Mouse (Mus musculus) lung, embryonic 15.5 days (tissue): ENCODE results near the gene Dock9. TPM values are rescaled to one million over a fixed set of nuclear protein-coding genes. Genes with fewer than 3 reads are reported as not detected.
A peak's percentile ranks its signal among the peaks of the same experiment; 100 is the strongest.
"Not testable (repeated sequence)": the region's sequence is repeated elsewhere in the genome, so short reads cannot be mapped to it uniquely, and the experiment has no call there.

ENCODE experiments used
- ATAC-seq: fragments of 200-750 bp; cut with Nextera tagmentation; 2 replicates; pipeline ENCODE4 v1.8.0; 2017; ENCODE audit warnings: moderate number of reproducible peaks, borderline replicate concordance; ENCODE audit not compliant: low FRiP score, low TSS enrichment; ENCODE audit errors: extremely low read depth
- H3K27ac ChIP-seq: fragments of 300-500 bp; sonication (generic); 2 replicates; pipeline ENCODE4 v1.5.1; 2015; ENCODE audit warnings: moderate library complexity, mild to moderate bottlenecking, inconsistent platforms
- H3K27me3 ChIP-seq: fragments of 300-500 bp; sonication (generic); 2 replicates; pipeline ENCODE4 v1.6.1; 2015; ENCODE audit warnings: inconsistent platforms
- H3K36me3 ChIP-seq: fragments of 300-500 bp; sonication (generic); 2 replicates; pipeline ENCODE4 v1.6.1; 2015; ENCODE audit warnings: inconsistent platforms
- H3K4me1 ChIP-seq: fragments of 300-500 bp; sonication (generic); 2 replicates; pipeline ENCODE4 v1.6.1; 2015; ENCODE audit warnings: inconsistent platforms
- H3K4me2 ChIP-seq: fragments of 300-500 bp; sonication (generic); 2 replicates; pipeline ENCODE4 v1.6.1; 2015; ENCODE audit warnings: inconsistent platforms, mild to moderate bottlenecking, moderate library complexity
- H3K4me3 ChIP-seq: fragments of 300-500 bp; sonication (generic); 2 replicates; pipeline ENCODE4 v1.5.1; 2015; ENCODE audit warnings: mild to moderate bottlenecking, inconsistent platforms
- H3K9ac ChIP-seq: fragments of 300-500 bp; sonication (generic); 2 replicates; pipeline ENCODE4 v1.6.1; 2015; ENCODE audit warnings: inconsistent platforms
- H3K9me3 ChIP-seq: fragments of 300-500 bp; sonication (generic); 2 replicates; pipeline ENCODE4 v1.6.1; 2016; ENCODE audit warnings: inconsistent platforms
- WGBS: fragments of 180-500 bp; shearing (Covaris S2); methylation state at CpG from one replicate; pipeline ENCODE4 v1.1.7; 2015; 5-methylcytosine and 5-hydroxymethylcytosine counted together
- polyA plus RNA-seq: library from polyadenylated mRNA; unstranded; fragments of >200 nt; fragmentation: Nextera tagmentation; extraction: Ambion mirVana; gene quantifications from 2 replicates; pipeline ENCODE4 v1.2.1, GENCODE M21; 2015

Dock9 gene
- polyA plus RNA-seq, 1 experiment from 2014 or later, result 11.0 TPM

DNA sequence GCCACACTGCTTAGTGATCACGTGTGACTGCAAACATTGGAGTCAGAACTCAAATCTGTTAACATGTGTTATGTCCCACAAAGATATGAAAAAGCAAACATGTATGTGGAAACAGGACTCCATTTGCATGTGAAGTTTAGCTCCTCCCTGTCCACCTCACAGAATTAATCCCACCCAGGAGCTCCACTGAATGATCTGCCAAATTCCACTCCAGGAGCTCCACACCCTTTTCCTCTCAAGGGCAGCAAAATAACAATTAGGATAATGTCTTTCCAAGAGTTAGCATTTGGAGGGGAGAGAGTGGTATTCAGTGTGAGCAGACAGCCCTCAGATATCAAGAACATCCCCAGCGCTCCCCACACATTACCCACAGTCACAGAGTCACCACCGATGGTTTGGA, 102.9 kb downstream of the Dock9 start:
- Histone ChIP-seq H3K4me1 (peaks cover 28% of the 10 kb centered on the region), H3K27me3 (no peaks in the 10 kb centered on the region), H3K9me3 (no peaks in the 10 kb centered on the region), H3K9ac (no peak overlapping the region), H3K27ac (no peak overlapping the region), H3K36me3 (no peaks in the 10 kb centered on the region), H3K4me3 (no peak overlapping the region), H3K4me2 (no peak overlapping the region)
- no peak for ATAC-seq
- WGBS, result 78% methylated on average over 3 of the region's 3 CpGs

- H3K4me3 ChIP-seq, result no peak overlapping the region
- no peaks in the 10 kb centered on the region for H3K9me3 ChIP-seq
- H3K27ac ChIP-seq, result no peak overlapping the region
- 85% methylated on average over 11 of the region's 11 CpGs for WGBS
- no peak overlapping the region for H3K4me2 ChIP-seq
- H3K9ac ChIP-seq, result no peak overlapping the region
- H3K36me3 ChIP-seq, result no peaks in the 10 kb centered on the region
- no peaks in the 10 kb centered on the region for H3K27me3 ChIP-seq
- ATAC-seq, result no peak
- H3K4me1 ChIP-seq, result peaks cover 28% of the 10 kb centered on the region
These were observed 103.5 kb downstream of the Dock9 start for GRCm38 (mm10) chr14:121693991-121694594.

- H3K27me3 ChIP-seq, H3K9me3 ChIP-seq, H3K27ac ChIP-seq, H3K36me3 ChIP-seq, H3K4me1 ChIP-seq, H3K9ac ChIP-seq, H3K4me2 ChIP-seq, H3K4me3 ChIP-seq, ATAC-seq: not testable (repeated sequence)
- 51% methylated on average over 5 of the region's 5 CpGs for WGBS
These were observed 108.0 kb downstream of the Dock9 start for GRCm38 (mm10) chr14:121689649-121690048.

GRCm38 (mm10) chr14:121688175-121688574, 109.5 kb downstream of the Dock9 start:
- no peak overlapping the region for H3K27ac ChIP-seq
- H3K36me3 ChIP-seq, result no peaks in the 10 kb centered on the region
- no peak overlapping the region for H3K4me2 ChIP-seq
- no peaks in the 10 kb centered on the region for H3K27me3 ChIP-seq
- no peak overlapping the region for H3K4me3 ChIP-seq
- WGBS, result 61% methylated on average over 1 of the region's 1 CpGs
- no peaks in the 10 kb centered on the region for H3K4me1 ChIP-seq
- no peak overlapping the region for H3K9ac ChIP-seq
- no peaks in the 10 kb centered on the region for H3K9me3 ChIP-seq
- no peak for ATAC-seq

- H3K27me3 ChIP-seq, result no peaks in the 10 kb centered on the region
- no peak overlapping the region for H3K27ac ChIP-seq
- no peak overlapping the region for H3K4me3 ChIP-seq
- H3K36me3 ChIP-seq, result no peaks in the 10 kb centered on the region
- no peak overlapping the region for H3K4me2 ChIP-seq
- 72% methylated on average over 7 of the region's 7 CpGs for WGBS
- no peak overlapping the region for H3K9ac ChIP-seq
- no peak for ATAC-seq
- no peaks in the 10 kb centered on the region for H3K4me1 ChIP-seq
- no peaks in the 10 kb centered on the region for H3K9me3 ChIP-seq
These were observed 110.4 kb downstream of the Dock9 start for GRCm38 (mm10) chr14:121687274-121687673.

DNA sequence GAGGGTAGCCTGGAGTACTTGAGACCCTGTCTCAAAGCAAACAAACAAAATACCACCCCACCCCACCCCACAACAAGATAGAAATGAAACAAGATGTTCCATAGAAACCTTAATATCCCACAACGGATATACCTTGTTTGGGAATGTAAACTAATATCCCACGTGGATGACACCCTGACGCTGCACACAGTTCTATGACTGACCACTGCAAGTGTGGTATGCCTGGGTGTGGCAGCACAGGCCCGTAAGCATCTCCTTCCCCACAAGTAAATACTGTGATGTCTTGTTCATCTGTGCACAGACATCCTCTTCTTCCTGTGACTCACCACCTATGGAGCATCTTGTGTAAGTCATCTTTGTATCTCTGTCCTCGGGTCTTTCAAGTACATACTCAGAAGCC, 118.7 kb downstream of the Dock9 start:
- no peak for ATAC-seq
- Histone ChIP-seq H3K4me3 (no peak overlapping the region), H3K4me1 (peaks cover 43% of the 10 kb centered on the region), H3K27me3 (no peaks in the 10 kb centered on the region), H3K9ac (no peak overlapping the region), H3K36me3 (no peaks in the 10 kb centered on the region), H3K4me2 (no peak overlapping the region), H3K9me3 (no peaks in the 10 kb centered on the region), H3K27ac (0 out of 2 replicates have a peak overlapping the region, but pooled peaks have one; percentile 29)
- WGBS, result 69% methylated on average over 5 of the region's 5 CpGs

DNA sequence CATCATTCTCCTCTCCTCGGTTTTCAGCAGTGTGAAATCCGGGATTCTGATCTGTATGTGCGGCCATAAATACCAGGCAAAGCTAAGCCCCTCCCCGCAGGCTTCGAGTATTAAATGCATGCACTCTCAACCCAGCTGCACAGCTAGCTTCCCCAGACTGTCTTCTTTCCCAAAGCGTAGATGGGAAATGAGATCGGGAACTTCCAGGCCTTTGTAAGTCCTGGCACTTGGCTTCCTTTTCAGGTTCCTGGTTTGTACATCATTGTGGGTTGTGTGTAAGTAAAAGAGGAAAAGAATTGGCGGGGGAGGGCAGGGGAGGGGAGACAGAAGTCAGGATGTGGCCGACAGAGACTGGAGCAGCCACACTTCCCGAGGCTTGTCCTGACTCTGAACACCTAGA, 119.2 kb downstream of the Dock9 start:
- H3K9ac ChIP-seq, result no peak overlapping the region
- ATAC-seq, result no peak
- peaks cover 43% of the 10 kb centered on the region for H3K4me1 ChIP-seq
- no peak overlapping the region for H3K4me2 ChIP-seq
- no peaks in the 10 kb centered on the region for H3K27me3 ChIP-seq
- 52% methylated on average over 10 of the region's 10 CpGs for WGBS
- H3K27ac ChIP-seq, result peak overlapping the region; percentile 29
- H3K36me3 ChIP-seq, result no peaks in the 10 kb centered on the region
- H3K4me3 ChIP-seq, result no peak overlapping the region
- no peaks in the 10 kb centered on the region for H3K9me3 ChIP-seq

- 69% methylated on average over 11 of the region's 11 CpGs for WGBS
- Histone ChIP-seq H3K36me3 (no peaks in the 10 kb centered on the region), H3K4me2 (no peak overlapping the region), H3K27me3 (no peaks in the 10 kb centered on the region), H3K9ac (no peak overlapping the region), H3K4me1 (peaks cover 43% of the 10 kb centered on the region), H3K4me3 (no peak overlapping the region), H3K27ac (peak overlapping the region; percentile 77), H3K9me3 (no peaks in the 10 kb centered on the region)
- no peak for ATAC-seq
These were observed 120.9 kb downstream of the Dock9 start for GRCm38 (mm10) chr14:121676596-121677330.

- Histone ChIP-seq H3K4me3 (no peak overlapping the region), H3K4me2 (no peak overlapping the region), H3K36me3 (no peaks in the 10 kb centered on the region), H3K4me1 (peaks cover 44% of the 10 kb centered on the region), H3K27ac (peak overlapping the region; percentile 77), H3K27me3 (no peaks in the 10 kb centered on the region), H3K9me3 (no peaks in the 10 kb centered on the region), H3K9ac (no peak overlapping the region)
- peak; percentile 65; the same call in 1 of the 2 replicates for ATAC-seq
These were observed 121.5 kb downstream of the Dock9 start for GRCm38 (mm10) chr14:121676121-121676591.

- H3K27me3 ChIP-seq, result no peaks in the 10 kb centered on the region
- peak; percentile 57 for ATAC-seq
- peak overlapping the region; percentile 77 for H3K27ac ChIP-seq
- no peak overlapping the region for H3K4me3 ChIP-seq
- WGBS, result 8% methylated on average over 6 of the region's 6 CpGs
- H3K9ac ChIP-seq, result no peak overlapping the region
- H3K36me3 ChIP-seq, result no peaks in the 10 kb centered on the region
- no peaks in the 10 kb centered on the region for H3K9me3 ChIP-seq
- H3K4me2 ChIP-seq, result no peak overlapping the region
- peaks cover 48% of the 10 kb centered on the region for H3K4me1 ChIP-seq
These were observed 122.1 kb downstream of the Dock9 start for GRCm38 (mm10) chr14:121675579-121675978.

GRCm38 (mm10) chr14:121675146-121675545, 122.5 kb downstream of the Dock9 start:
- no peak overlapping the region for H3K4me3 ChIP-seq
- H3K9ac ChIP-seq, result no peak overlapping the region
- no peak for ATAC-seq
- no peaks in the 10 kb centered on the region for H3K27me3 ChIP-seq
- H3K4me1 ChIP-seq, result peaks cover 50% of the 10 kb centered on the region
- 26% methylated on average over 3 of the region's 3 CpGs for WGBS
- no peaks in the 10 kb centered on the region for H3K9me3 ChIP-seq
- H3K27ac ChIP-seq, result peak overlapping the region; percentile 77
- H3K4me2 ChIP-seq, result no peak overlapping the region
- no peaks in the 10 kb centered on the region for H3K36me3 ChIP-seq

DNA sequence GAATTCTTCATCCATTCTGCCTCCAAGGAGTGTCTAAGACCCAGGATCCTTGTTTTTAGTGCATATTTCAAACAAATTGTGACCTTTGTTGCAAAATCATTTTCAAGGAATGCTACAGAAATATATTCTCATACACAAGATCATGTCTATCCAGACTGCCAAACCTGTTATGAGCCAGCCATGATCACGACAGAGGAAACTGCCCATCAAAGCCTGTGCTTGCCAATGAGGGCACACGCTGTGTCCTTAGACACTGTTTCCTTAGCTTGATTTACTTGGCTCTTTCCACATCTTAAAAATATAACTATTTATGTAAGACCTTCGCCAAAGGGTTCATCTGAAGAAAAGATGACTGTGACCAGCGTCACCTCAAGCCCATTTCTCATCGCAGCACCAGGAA, 127.6 kb downstream of the Dock9 start:
- no peak overlapping the region for H3K4me2 ChIP-seq
- H3K4me3 ChIP-seq, result no peak overlapping the region
- WGBS, result 53% methylated on average over 5 of the region's 5 CpGs
- H3K36me3 ChIP-seq, result no peaks in the 10 kb centered on the region
- no peaks in the 10 kb centered on the region for H3K9me3 ChIP-seq
- no peaks in the 10 kb centered on the region for H3K27me3 ChIP-seq
- H3K9ac ChIP-seq, result no peak overlapping the region
- no peak overlapping the region for H3K27ac ChIP-seq
- H3K4me1 ChIP-seq, result peaks cover 18% of the 10 kb centered on the region
- ATAC-seq, result no peak
